Mouse (Mus musculus) forebrain, embryonic 14.5 days (tissue): ENCODE results near the gene R3hdm2. TPM values are rescaled to one million over a fixed set of nuclear protein-coding genes. Genes with fewer than 3 reads are reported as not detected.

Experiments used
- ATAC-seq: fragments of 200-750 bp; cut with Nextera tagmentation; 2 replicates; pipeline ENCODE4 v1.8.0; 2017; ENCODE audit warnings: mild to moderate bottlenecking, moderate library complexity
- DNase-seq: peaks from one replicate; pipeline ENCODE4 v3.0.0-alpha.2; 2015; ENCODE audit warnings: low spot score
- H3K27ac ChIP-seq: fragments of 300-500 bp; sonication (generic); 2 replicates; pipeline ENCODE4 v1.5.1; 2014; ENCODE audit warnings: low read depth, mild to moderate bottlenecking, control low read depth, low read length, moderate library complexity
- H3K27me3 ChIP-seq: fragments of 300-500 bp; sonication (generic); replicated peaks from 2 replicates; pipeline ENCODE4 v1.6.1; 2014; ENCODE audit warnings: low read length, control low read depth, mixed read lengths; ENCODE audit not compliant: control insufficient read depth, insufficient read depth
- H3K36me3 ChIP-seq: fragments of 300-500 bp; sonication (generic); 2 replicates; pipeline ENCODE4 v1.6.1; 2014; ENCODE audit warnings: low read length, control low read depth; ENCODE audit not compliant: control insufficient read depth, insufficient read depth
- H3K4me1 ChIP-seq: fragments of 300-500 bp; sonication (generic); 2 replicates; pipeline ENCODE4 v1.6.1; 2014; ENCODE audit warnings: antibody characterized with exemption, low read length, control low read depth; ENCODE audit not compliant: control insufficient read depth, insufficient read depth
- H3K4me2 ChIP-seq: fragments of 300-500 bp; sonication (generic); 2 replicates; pipeline ENCODE4 v1.6.1; 2014; ENCODE audit warnings: mild to moderate bottlenecking, control low read depth, low read length
- H3K4me3 ChIP-seq: fragments of 300-500 bp; sonication (generic); 2 replicates; pipeline ENCODE4 v1.5.1; 2014; ENCODE audit warnings: low read depth, low read length, control low read depth
- H3K9ac ChIP-seq: fragments of 300-500 bp; sonication (generic); 2 replicates; pipeline ENCODE4 v1.6.1; 2014; ENCODE audit warnings: mild to moderate bottlenecking, low read length, control low read depth, moderate library complexity
- H3K9me3 ChIP-seq: fragments of 300-500 bp; sonication (generic); replicated peaks from 2 replicates; pipeline ENCODE4 v1.6.1; 2016; ENCODE audit warnings: low read length, control low read depth, mixed read lengths; ENCODE audit not compliant: control insufficient read depth
- WGBS: fragments of 180-500 bp; shearing (Covaris S2); extraction: QIAGEN DNeasy Blood & Tissue Kit; methylation state at CpG from one replicate; pipeline ENCODE4 v1.1.7; 2014; 5-methylcytosine and 5-hydroxymethylcytosine counted together
- polyA plus RNA-seq: library from polyadenylated mRNA; unstranded; fragments of >200 nt; fragmentation: Nextera tagmentation; extraction: Ambion mirVana; gene quantifications from 2 replicates; pipeline ENCODE4 v1.2.1, GENCODE M21; 2014

Gene R3hdm2
- polyA plus RNA-seq, 1 experiment from 2014 or later = 24.2 TPM

- Histone ChIP-seq H3K9me3 (no peaks in the 10 kb centered on the region), H3K27me3 (peaks cover 14% of the 10 kb centered on the region), H3K4me2 (peak overlapping the region; percentile 90), H3K4me1 (peaks cover 54% of the 10 kb centered on the region), H3K9ac (peak overlapping the region; percentile 10; the same call in 1 of the 2 replicates), H3K4me3 (no peak overlapping the region), H3K36me3 (peaks cover 16% of the 10 kb centered on the region), H3K27ac (no peak overlapping the region; the same call in 1 of the 2 replicates)
- DNase-seq = no peak
- no peak for ATAC-seq
- WGBS = 11% methylated on average over 13 of the region's 13 CpGs
Measured at GRCm38 (mm10) chr10:127514111-127514698, 134.1 kb downstream of the R3hdm2 start.

DNA sequence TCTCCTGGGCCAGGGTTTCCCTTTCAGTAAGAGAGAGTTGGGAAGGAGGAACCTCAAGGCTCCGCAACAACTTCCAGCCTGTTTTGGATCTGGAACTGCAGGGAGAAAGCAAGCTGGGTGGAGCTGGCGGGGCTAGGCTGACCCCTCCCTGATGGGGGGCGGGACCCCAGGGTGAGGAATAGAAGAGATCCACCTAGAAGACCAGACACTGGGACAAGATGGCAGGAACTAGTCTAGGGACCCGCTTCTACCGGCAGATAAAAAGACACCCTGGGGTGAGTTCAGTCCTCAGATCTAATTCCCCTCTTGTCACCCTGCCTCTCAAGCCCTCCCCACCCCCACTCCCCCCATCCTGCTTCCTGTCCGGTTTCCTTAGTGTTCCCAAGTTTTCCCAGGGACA, 134.6 kb downstream of the R3hdm2 start, which contains the start of gene Ndufa4l2:
Ndufa4l2 (plus strand) TSS at position 204 of the 400 bp plus-strand sequence.
- WGBS = 18% methylated on average over 6 of the region's 6 CpGs
- Histone ChIP-seq H3K27ac (no peak within 1 kb of the TSS; the same call in 1 of the 2 replicates), H3K9ac (peak within 1 kb of the TSS; percentile 10; the same call in 1 of the 2 replicates)

DNA sequence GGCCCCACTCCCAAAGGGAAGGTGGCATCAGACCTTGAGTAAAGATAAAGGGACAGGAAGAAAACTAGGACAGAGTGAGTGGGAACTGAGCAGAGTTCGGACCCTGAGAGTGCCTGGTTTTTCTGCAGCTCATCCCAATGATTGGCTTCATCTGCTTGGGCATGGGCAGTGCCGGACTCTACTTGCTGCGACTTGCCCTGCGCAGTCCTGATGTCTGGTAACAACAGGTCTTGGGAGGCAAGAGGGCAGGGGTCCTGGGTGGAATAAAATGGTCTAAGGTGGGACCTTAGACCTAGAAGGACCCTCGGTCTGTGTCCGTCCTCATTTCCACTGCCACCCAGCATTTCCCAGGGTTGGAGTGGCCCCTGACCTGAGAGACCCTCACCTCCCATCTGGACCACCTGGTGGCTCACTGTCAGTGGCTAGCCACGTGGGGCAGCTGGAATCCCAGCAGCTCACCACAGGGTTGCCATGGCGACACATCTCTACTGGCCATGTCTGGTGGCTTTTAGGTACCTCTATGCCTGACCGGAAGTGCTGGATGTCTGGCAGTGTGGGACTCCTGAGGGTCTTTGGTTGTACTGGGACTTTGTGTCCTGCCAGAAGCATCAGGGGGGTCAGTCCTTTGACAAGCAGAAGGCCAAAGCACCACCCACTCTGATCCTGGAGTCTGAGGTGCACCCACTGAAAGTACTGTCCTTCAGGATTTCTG, 135.3 kb downstream of the R3hdm2 start:
- ATAC-seq = no peak
- 34% methylated on average over 9 of the region's 9 CpGs for WGBS
- peaks cover 48% of the 10 kb centered on the region for H3K4me1 ChIP-seq
- no peak overlapping the region for H3K4me2 ChIP-seq
- H3K27ac ChIP-seq = no peak overlapping the region
- no peaks in the 10 kb centered on the region for H3K9me3 ChIP-seq
- peaks cover 25% of the 10 kb centered on the region for H3K36me3 ChIP-seq
- H3K27me3 ChIP-seq = peaks cover 14% of the 10 kb centered on the region
- no peak overlapping the region for H3K9ac ChIP-seq
- DNase-seq = no peak
- no peak overlapping the region for H3K4me3 ChIP-seq

More for the DNA sequence above, 134.6 kb downstream of the R3hdm2 start, which contains the start of gene Ndufa4l2:
- H3K4me3 ChIP-seq = no peak within 1 kb of the TSS
- peaks cover 14% of the 10 kb centered on the region for H3K27me3 ChIP-seq
- peak within 1 kb of the TSS; percentile 90 for H3K4me2 ChIP-seq
- ATAC-seq (no peak), DNase-seq (no peak)
- peaks cover 21% of the 10 kb centered on the region for H3K36me3 ChIP-seq
- H3K4me1 ChIP-seq = peaks cover 53% of the 10 kb centered on the region
- no peaks in the 10 kb centered on the region for H3K9me3 ChIP-seq

DNA sequence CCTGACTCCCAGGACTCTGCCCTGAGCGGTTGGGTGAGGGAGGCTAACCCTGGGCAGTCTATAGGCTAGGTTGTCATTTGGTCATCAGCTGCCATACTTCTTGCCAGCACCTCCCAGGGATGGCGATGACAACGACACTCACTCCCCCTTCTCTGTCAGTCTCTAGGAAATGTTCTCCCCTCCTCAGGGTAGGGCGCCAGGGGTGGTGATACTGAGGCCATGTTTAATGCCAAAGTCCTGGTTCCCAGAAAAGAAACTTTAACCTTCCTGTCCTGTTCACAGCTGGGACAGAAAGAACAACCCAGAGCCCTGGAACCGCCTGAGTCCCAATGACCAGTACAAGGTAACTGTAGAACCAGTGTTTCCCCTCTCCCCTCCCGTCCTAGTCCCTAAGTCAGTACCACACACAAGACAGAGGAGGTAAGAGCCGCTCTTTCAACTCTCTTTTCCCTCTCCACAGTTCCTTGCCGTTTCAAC, 135.9 kb downstream of the R3hdm2 start:
- no peak for DNase-seq
- 24% methylated on average over 8 of the region's 8 CpGs for WGBS
- Histone ChIP-seq H3K9ac (no peak overlapping the region), H3K4me1 (peaks cover 42% of the 10 kb centered on the region), H3K27ac (no peak overlapping the region), H3K27me3 (peaks cover 14% of the 10 kb centered on the region), H3K4me2 (no peak overlapping the region), H3K9me3 (no peaks in the 10 kb centered on the region), H3K36me3 (peaks cover 25% of the 10 kb centered on the region), H3K4me3 (no peak overlapping the region)
- no peak for ATAC-seq

- Histone ChIP-seq H3K4me2 (no peak overlapping the region), H3K4me3 (no peak overlapping the region), H3K27ac (no peak overlapping the region), H3K27me3 (peaks cover 12% of the 10 kb centered on the region), H3K4me1 (peaks cover 43% of the 10 kb centered on the region), H3K36me3 (peaks cover 25% of the 10 kb centered on the region), H3K9me3 (no peaks in the 10 kb centered on the region), H3K9ac (no peak overlapping the region)
- WGBS = 13% methylated on average over 30 of the region's 30 CpGs
- no peak for DNase-seq
- no peak for ATAC-seq
Measured at GRCm38 (mm10) chr10:127516576-127517260, 136.6 kb downstream of the R3hdm2 start.

DNA sequence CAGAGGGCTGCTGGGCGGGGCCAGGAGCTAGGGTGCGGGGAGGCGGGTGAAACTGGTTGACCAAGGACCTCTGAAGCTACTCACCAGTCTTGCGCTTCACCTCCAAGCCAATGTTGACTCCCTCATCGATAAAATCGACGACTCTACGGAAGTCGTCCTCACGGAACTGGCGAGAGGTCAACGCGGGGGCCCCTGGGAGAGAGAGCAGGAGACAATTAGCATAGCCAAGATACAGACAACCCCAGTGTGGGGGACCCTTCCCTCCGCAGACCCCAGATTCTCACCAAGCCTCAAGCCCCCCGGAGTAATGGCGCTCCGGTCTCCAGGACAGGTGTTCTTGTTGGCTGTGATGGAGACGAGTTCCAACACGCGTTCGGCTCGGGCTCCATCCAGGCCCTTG, 137.8 kb downstream of the R3hdm2 start:
- H3K4me3 ChIP-seq = no peak overlapping the region
- H3K9ac ChIP-seq = no peak overlapping the region
- peaks cover 36% of the 10 kb centered on the region for H3K4me1 ChIP-seq
- no peak overlapping the region for H3K27ac ChIP-seq
- H3K9me3 ChIP-seq = no peaks in the 10 kb centered on the region
- ATAC-seq = no peak
- H3K36me3 ChIP-seq = peaks cover 25% of the 10 kb centered on the region
- peaks cover 12% of the 10 kb centered on the region for H3K27me3 ChIP-seq
- no peak for DNase-seq
- 92% methylated on average over 22 of the region's 22 CpGs for WGBS
- no peak overlapping the region for H3K4me2 ChIP-seq

DNA sequence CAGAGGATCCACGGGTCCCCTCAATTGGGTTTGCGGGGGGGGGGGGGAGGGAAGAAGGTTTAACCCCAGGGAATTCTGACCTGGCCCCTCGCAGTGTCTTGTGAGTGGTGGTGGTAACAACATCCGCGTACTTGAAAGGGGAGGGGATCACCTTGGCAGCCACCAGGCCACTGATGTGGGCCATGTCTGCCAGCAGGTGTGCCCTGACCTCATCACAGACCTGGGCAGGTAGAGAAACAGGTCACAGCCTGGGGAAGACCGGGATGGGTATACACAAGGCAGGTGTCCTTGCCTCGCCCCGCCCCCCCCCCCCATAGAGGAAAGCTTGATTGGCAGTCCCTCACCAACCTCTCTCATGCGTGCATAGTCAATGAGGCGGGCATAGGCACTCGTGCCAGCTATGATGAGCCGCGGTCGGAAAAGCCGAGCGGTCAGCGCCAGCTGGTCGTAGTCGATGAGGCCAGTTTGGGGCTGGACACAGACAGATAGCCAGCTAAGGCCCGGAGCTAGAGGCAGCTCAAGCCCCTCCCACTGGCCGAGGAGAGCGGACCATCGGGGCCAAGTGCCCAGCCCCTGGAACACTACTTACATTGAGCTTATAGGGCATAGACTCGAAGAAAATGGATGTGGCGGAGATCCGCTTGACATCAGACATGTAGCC, 139.0 kb downstream of the R3hdm2 start:
- Histone ChIP-seq H3K4me3 (no peak overlapping the region), H3K9ac (no peak overlapping the region), H3K4me1 (peaks cover 24% of the 10 kb centered on the region), H3K27ac (no peak overlapping the region), H3K27me3 (peaks cover 15% of the 10 kb centered on the region), H3K36me3 (peaks cover 25% of the 10 kb centered on the region), H3K9me3 (no peaks in the 10 kb centered on the region), H3K4me2 (no peak overlapping the region)
- ATAC-seq (no peak), DNase-seq (no peak)
- WGBS = 93% methylated on average over 26 of the region's 26 CpGs

- Histone ChIP-seq H3K36me3 (peaks cover 25% of the 10 kb centered on the region), H3K4me1 (peaks cover 24% of the 10 kb centered on the region), H3K9me3 (no peaks in the 10 kb centered on the region), H3K27me3 (peaks cover 12% of the 10 kb centered on the region), H3K9ac (no peak overlapping the region), H3K4me2 (no peak overlapping the region), H3K4me3 (no peak overlapping the region), H3K27ac (no peak overlapping the region)
- WGBS = 95% methylated on average over 37 of the region's 37 CpGs
- no peak for DNase-seq
- no peak for ATAC-seq
Measured at GRCm38 (mm10) chr10:127519903-127520713, 140.0 kb downstream of the R3hdm2 start.
